Mouse (Mus musculus): ENCODE results near the gene Mrpl48.

DNA sequence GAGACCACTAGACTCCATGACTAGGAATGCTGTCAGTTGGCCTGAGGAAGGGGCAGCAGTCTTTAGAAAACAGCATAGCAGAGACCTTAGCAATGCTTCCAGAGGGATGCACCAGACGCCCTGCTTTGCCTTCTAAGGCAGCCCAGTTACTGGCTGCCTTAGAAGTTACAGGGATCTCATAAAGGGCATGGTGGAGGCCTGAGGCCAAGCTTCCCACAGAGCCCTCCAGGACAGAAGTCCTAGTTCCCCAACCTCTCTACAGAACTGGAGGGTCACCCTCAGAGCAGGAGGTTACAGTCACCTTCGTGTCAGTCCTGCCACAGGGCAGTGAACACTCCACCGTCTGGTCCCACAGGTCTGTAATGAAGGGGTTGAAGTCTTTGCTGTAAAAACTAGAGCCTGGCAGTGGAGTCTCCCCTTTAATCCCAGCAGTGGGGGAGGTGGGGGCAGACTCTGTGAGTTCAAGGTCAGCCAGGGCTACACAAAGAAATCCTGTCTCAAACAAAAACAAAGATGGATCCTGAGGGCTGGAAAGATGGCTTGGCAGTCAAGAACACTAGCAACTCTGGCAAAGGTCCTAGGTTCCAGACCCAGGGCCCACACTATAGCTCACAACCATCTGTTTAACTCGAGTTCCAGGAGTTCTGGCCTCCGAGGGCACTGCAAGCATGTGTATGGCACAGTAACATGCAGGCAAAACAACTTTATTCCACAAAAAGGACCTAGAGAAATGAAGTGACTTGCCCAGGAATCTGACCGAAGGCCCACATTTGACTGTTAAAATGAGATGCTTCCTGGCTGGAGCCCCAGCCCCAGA lies 106.9 kb downstream of the Mrpl48 start:
- TF ChIP-seq HCFC1 (IDR thresholded peaks at IDR 0.05; ENCODE audit: low read depth, low read length): no peak
- no peak for TF ChIP-seq CTCF (IDR thresholded peaks at IDR 0.05 in 2 of 3, conservative IDR thresholded peaks at IDR 0.05 in 1 of 3; ENCODE audit: control insufficient read depth in 1 of 3, insufficient read depth in 1 of 3, low read depth in 2 of 3, low read length in 3 of 3, poor library complexity in 1 of 3, severe bottlenecking in 1 of 3)
- peak; percentile 94 for TF ChIP-seq POLR2AphosphoS2 (IDR thresholded peaks at IDR 0.05; ENCODE audit: low read length)
- no peak for TF ChIP-seq CHD1 (IDR thresholded peaks at IDR 0.05; ENCODE audit: low read depth, low read length)
- no peak for TF ChIP-seq NRF1 (IDR thresholded peaks at IDR 0.05; ENCODE audit: insufficient read depth, low read depth, low read length, poor library complexity, severe bottlenecking)
- peak; percentile 35 to 48 for TF ChIP-seq POLR2A (IDR thresholded peaks at IDR 0.05; ENCODE audit: control insufficient read depth in 1 of 2, insufficient read depth in 1 of 2, low read depth in 1 of 2, low read length in 2 of 2, poor library complexity in 1 of 2)
- 0 out of 2 replicates have a peak, but pooled peaks have one; percentile 11 for TF ChIP-seq RCOR1 (IDR thresholded peaks at IDR 0.05; ENCODE audit: low read depth, low read length)
- no peak for TF ChIP-seq ZC3H11A (IDR thresholded peaks at IDR 0.05; ENCODE audit: low read depth, low read length)
- no peak for TF ChIP-seq USF1 (IDR thresholded peaks at IDR 0.05; ENCODE audit: low read depth, low read length)
- no peak for TF ChIP-seq EP300 (IDR thresholded peaks at IDR 0.05; ENCODE audit: low read depth in 1 of 2, low read length in 2 of 2)
- TF ChIP-seq E2F4 (IDR thresholded peaks at IDR 0.05; ENCODE audit: borderline replicate concordance, low read depth, low read length): no peak
